Mouse (Mus musculus) retina, adult 2 months (tissue): ENCODE data around the gene Isca2.

Source experiments
- DNase-seq: peaks from one replicate; pipeline ENCODE4 v3.0.0-alpha.2; 2012; ENCODE audit warnings: low read depth, low spot score

Gene Isca2

GRCm38 (mm10) chr12:84772726-84773441 lies at the start of gene Isca2, which contains the start of gene Npc2:
Gene Isca2, plus strand, starts transcription at chr12:84773251.
Gene Npc2, minus strand, starts transcription at chr12:84773152.
- DNase-seq, result peak; percentile 96

GRCm38 (mm10) chr12:84726391-84726790 lies 46.7 kb upstream of the Isca2 start:
- no peak for DNase-seq

- no peak for DNase-seq
Measured at GRCm38 (mm10) chr12:84726986-84727385, 46.1 kb upstream of the Isca2 start.

GRCm38 (mm10) chr12:84727434-84727833 lies 45.6 kb upstream of the Isca2 start:
- DNase-seq, result no peak

- no peak for DNase-seq
Measured at GRCm38 (mm10) chr12:84728421-84728820, 44.6 kb upstream of the Isca2 start.

GRCm38 (mm10) chr12:84733366-84733765 lies 39.7 kb upstream of the Isca2 start:
- DNase-seq, result no peak

GRCm38 (mm10) chr12:84743496-84743895 lies 29.6 kb upstream of the Isca2 start:
- no peak for DNase-seq

- no peak for DNase-seq
Measured at GRCm38 (mm10) chr12:84745700-84746099, 27.4 kb upstream of the Isca2 start.

GRCm38 (mm10) chr12:84748134-84748533 lies 24.9 kb upstream of the Isca2 start:
- DNase-seq, result no peak

- no peak for DNase-seq
Measured at GRCm38 (mm10) chr12:84750661-84751060, 22.4 kb upstream of the Isca2 start.

GRCm38 (mm10) chr12:84752131-84752977 lies 20.7 kb upstream of the Isca2 start:
- DNase-seq, result no peak

- DNase-seq, result peak; percentile 54
Measured at GRCm38 (mm10) chr12:84755008-84755695, 17.9 kb upstream of the Isca2 start.

- DNase-seq, result no peak
Measured at GRCm38 (mm10) chr12:84756016-84756415, 17.0 kb upstream of the Isca2 start.

- no peak for DNase-seq
Measured at GRCm38 (mm10) chr12:84759063-84759462, 14.0 kb upstream of the Isca2 start.

- no peak for DNase-seq
Measured at GRCm38 (mm10) chr12:84762532-84762931, 10.5 kb upstream of the Isca2 start.

- no peak for DNase-seq
Measured at GRCm38 (mm10) chr12:84763577-84764218, 9.4 kb upstream of the Isca2 start.

GRCm38 (mm10) chr12:84764756-84765155 lies 8.3 kb upstream of the Isca2 start:
- DNase-seq, result no peak

- no peak for DNase-seq
Measured at GRCm38 (mm10) chr12:84765506-84765905, 7.5 kb upstream of the Isca2 start.

GRCm38 (mm10) chr12:84766113-84766735 lies 6.8 kb upstream of the Isca2 start:
- DNase-seq, result no peak

- DNase-seq, result no peak
Measured at GRCm38 (mm10) chr12:84767510-84767909, 5.5 kb upstream of the Isca2 start.

GRCm38 (mm10) chr12:84769624-84770023 lies 3.4 kb upstream of the Isca2 start:
- no peak for DNase-seq
